Mouse (Mus musculus) ES-Bruce4 (cell line): Measurements from ENCODE around the gene March11. TPM values are rescaled to one million over a fixed set of nuclear protein-coding genes. Genes with fewer than 3 reads are reported as not detected.
A peak's percentile ranks its signal among the peaks of the same experiment; 100 is the strongest.

ENCODE experiments used
- H3K27ac ChIP-seq: 2 replicates; pipeline ENCODE4 v1.5.1; 2012; ENCODE audit warnings: low read length, inconsistent platforms; ENCODE audit not compliant: insufficient read depth
- H3K27me3 ChIP-seq: 2 replicates; pipeline ENCODE4 v1.6.1; 2012; ENCODE audit warnings: mild to moderate bottlenecking, low read length, inconsistent platforms; ENCODE audit not compliant: control insufficient read depth, poor library complexity, insufficient read depth, severe bottlenecking
- H3K36me3 ChIP-seq: 2 replicates; pipeline ENCODE4 v1.6.1; 2012; ENCODE audit warnings: inconsistent platforms, mild to moderate bottlenecking, low read length, moderate library complexity; ENCODE audit not compliant: control insufficient read depth, poor library complexity, insufficient read depth, severe bottlenecking
- H3K4me1 ChIP-seq: one replicate; pipeline ENCODE4 v1.8.1; 2011; ENCODE audit warnings: low read length; ENCODE audit not compliant: control insufficient read depth, insufficient read depth
- H3K4me3 ChIP-seq: 2 replicates; pipeline ENCODE4 v1.5.1; 2011; ENCODE audit warnings: low read depth, mild to moderate bottlenecking, low read length
- H3K9ac ChIP-seq: 2 replicates; pipeline ENCODE4 v1.6.1; 2012; ENCODE audit warnings: low read depth, mild to moderate bottlenecking, inconsistent platforms; ENCODE audit not compliant: poor library complexity, severe bottlenecking
- H3K9me3 ChIP-seq: replicated peaks from 2 replicates; pipeline ENCODE4 v1.6.1; 2012; ENCODE audit warnings: mild to moderate bottlenecking, low read length, inconsistent platforms; ENCODE audit not compliant: control insufficient read depth, poor library complexity, insufficient read depth, severe bottlenecking
- CTCF ChIP-seq: IDR thresholded peaks from one replicate; pipeline ENCODE4 v1.8.1; 2011; ENCODE audit warnings: low read depth, low read length
- EP300 ChIP-seq: IDR thresholded peaks from 2 replicates; pipeline ENCODE4 v1.6.1; 2011; ENCODE audit warnings: low read depth, low read length; ENCODE audit not compliant: insufficient read depth
- POLR2A ChIP-seq: IDR thresholded peaks from one replicate; pipeline ENCODE4 v1.8.1; 2011; ENCODE audit warnings: low read length; ENCODE audit not compliant: insufficient read depth
- polyA plus RNA-seq: library from polyadenylated mRNA; stranded (reverse); fragments of >200 nt; gene quantifications from 2 replicates; pipeline ENCODE4 v1.2.4, GENCODE M21; 2011; ENCODE audit warnings: low read depth; ENCODE audit not compliant: missing spikeins, insufficient read depth, insufficient read length

March11 gene
- polyA plus RNA-seq, 1 experiment = not detected

- no peaks in the 10 kb centered on the region for H3K36me3 ChIP-seq
- no peaks in the 10 kb centered on the region for H3K9me3 ChIP-seq
- H3K4me1 ChIP-seq = no peaks in the 10 kb centered on the region
- no peak overlapping the region for H3K27ac ChIP-seq
- H3K27me3 ChIP-seq = no peaks in the 10 kb centered on the region
- no peak overlapping the region for H3K9ac ChIP-seq
- TF ChIP-seq EP300 (no peak), POLR2A (no peak), CTCF (no peak)
- H3K4me3 ChIP-seq = no peak overlapping the region
Observed at GRCm38 (mm10) chr15:26292811-26293210, 16.0 kb upstream of the March11 start.

DNA sequence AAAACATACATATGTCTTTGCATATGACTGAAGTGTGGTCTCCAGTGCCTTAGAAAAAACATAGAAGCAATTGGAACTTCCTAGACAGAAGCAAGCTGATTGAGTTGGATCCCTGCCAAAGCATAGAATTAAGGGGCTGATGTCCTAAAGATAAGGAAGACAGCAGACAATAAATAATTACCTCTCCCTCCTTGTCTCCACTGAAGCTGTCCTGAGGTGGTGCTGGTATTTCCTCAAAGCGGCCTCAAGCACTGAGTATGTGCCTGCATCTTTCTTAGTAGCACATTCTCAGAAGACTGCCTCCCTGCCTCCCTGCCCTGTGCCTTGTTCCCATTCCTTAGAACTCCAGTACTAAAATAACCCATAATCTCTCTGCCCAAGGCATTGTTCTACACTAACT, 15.6 kb upstream of the March11 start:
- no peaks in the 10 kb centered on the region for H3K36me3 ChIP-seq
- H3K27me3 ChIP-seq = no peaks in the 10 kb centered on the region
- no peaks in the 10 kb centered on the region for H3K4me1 ChIP-seq
- H3K9me3 ChIP-seq = no peaks in the 10 kb centered on the region
- H3K9ac ChIP-seq = no peak overlapping the region
- no peak overlapping the region for H3K27ac ChIP-seq
- TF ChIP-seq EP300 = no peak
- TF ChIP-seq POLR2A = no peak
- TF ChIP-seq CTCF = no peak
- H3K4me3 ChIP-seq = no peak overlapping the region

- Histone ChIP-seq H3K9ac (no peak overlapping the region), H3K4me3 (no peak overlapping the region), H3K27me3 (no peaks in the 10 kb centered on the region; the same call in 1 of the 2 replicates), H3K9me3 (no peaks in the 10 kb centered on the region), H3K27ac (no peak overlapping the region), H3K4me1 (no peaks in the 10 kb centered on the region), H3K36me3 (no peaks in the 10 kb centered on the region)
- TF ChIP-seq POLR2A (no peak), EP300 (no peak), CTCF (no peak)
Observed at GRCm38 (mm10) chr15:26298668-26299067, 10.2 kb upstream of the March11 start.

DNA sequence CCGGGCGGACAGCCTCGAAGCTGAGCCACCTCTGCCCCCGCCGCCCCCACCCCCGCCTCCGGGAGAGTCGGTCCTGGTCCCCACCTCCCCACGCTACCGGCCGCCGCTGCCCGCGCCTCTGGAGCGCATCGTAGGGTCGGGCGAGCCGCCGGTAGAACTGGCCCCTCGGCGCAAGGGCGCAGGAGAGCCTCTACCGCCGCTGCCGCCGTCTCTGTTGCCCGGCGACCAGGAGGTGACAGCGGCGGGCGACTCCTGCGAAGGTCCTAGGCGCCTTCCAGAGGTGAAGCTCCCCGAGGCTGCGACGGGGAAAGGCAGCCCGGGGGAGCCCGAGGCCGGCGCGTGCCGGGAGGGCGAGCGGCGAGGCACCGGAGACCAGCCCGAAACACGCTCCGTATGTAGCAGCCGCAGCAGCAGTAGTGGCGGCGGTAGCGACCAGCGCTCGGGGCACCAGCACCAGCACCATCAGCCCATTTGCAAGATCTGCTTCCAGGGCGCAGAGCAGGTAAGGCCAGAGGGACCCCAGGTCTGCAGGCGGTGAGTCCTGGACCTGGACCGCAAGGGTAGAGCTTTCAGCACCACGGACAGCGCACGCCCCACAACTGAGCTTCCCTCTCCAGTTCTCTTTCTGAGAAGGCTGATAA, 563 bp downstream of the March11 start:
- TF ChIP-seq CTCF (no peak), POLR2A (no peak), EP300 (no peak)
- Histone ChIP-seq H3K27me3 (peaks cover 5% of the 10 kb centered on the region; the same call in 1 of the 2 replicates), H3K4me3 (peak overlapping the region; percentile 81), H3K9me3 (no peaks in the 10 kb centered on the region), H3K27ac (no peak overlapping the region), H3K4me1 (no peaks in the 10 kb centered on the region), H3K9ac (peak overlapping the region; percentile 88), H3K36me3 (no peaks in the 10 kb centered on the region)

GRCm38 (mm10) chr15:26319866-26320265, 11.0 kb downstream of the March11 start:
- no peak overlapping the region for H3K27ac ChIP-seq
- H3K36me3 ChIP-seq = no peaks in the 10 kb centered on the region

GRCm38 (mm10) chr15:26320402-26320801, 11.6 kb downstream of the March11 start:
- Histone ChIP-seq H3K4me3 (no peak overlapping the region), H3K36me3 (no peaks in the 10 kb centered on the region), H3K27me3 (no peaks in the 10 kb centered on the region), H3K9me3 (no peaks in the 10 kb centered on the region), H3K27ac (no peak overlapping the region), H3K9ac (no peak overlapping the region), H3K4me1 (no peaks in the 10 kb centered on the region)
- TF ChIP-seq CTCF (no peak), POLR2A (no peak), EP300 (no peak)

More at GRCm38 (mm10) chr15:26319866-26320265, 11.0 kb downstream of the March11 start:
- TF ChIP-seq POLR2A (no peak), CTCF (no peak), EP300 (no peak)
- Histone ChIP-seq H3K4me1 (no peaks in the 10 kb centered on the region), H3K4me3 (no peak overlapping the region), H3K9ac (no peak overlapping the region), H3K27me3 (no peaks in the 10 kb centered on the region), H3K9me3 (no peaks in the 10 kb centered on the region)
